Mouse (Mus musculus) lung, postnatal 14 days (tissue): ENCODE data around the gene Qrich2.
A peak's percentile ranks its signal among the peaks of the same experiment; 100 is the strongest.
"Not testable (repeated sequence)": the region's sequence is repeated elsewhere in the genome, so short reads cannot be mapped to it uniquely, and the experiment has no call there.

ENCODE experiments used
- DNase-seq: peaks from one replicate; pipeline ENCODE4 v3.0.0; 2021

Gene Qrich2

DNA sequence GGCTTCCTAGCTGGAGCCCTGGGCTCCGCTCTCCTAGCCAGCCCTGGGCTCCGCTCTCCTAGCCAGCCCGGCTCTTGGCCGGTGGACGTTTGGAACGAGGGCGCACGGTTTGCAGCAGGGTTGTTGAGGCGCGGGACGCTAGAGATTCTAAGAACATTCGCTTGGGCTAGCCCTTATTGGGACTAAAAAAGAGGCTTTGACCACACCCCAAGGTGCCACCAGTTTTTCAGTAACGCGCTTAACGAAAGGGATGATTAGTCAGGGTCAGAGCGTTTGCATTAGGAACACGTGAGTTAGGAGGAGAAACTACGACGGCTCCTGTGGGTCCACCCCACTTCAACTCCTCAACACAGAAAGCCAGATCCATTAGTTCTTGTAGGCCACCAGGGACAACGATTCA is at the start of gene Qrich2:
TSS of gene Qrich2 (minus strand) at position 101 of the 400 bp plus-strand sequence.
- no peak for DNase-seq

DNA sequence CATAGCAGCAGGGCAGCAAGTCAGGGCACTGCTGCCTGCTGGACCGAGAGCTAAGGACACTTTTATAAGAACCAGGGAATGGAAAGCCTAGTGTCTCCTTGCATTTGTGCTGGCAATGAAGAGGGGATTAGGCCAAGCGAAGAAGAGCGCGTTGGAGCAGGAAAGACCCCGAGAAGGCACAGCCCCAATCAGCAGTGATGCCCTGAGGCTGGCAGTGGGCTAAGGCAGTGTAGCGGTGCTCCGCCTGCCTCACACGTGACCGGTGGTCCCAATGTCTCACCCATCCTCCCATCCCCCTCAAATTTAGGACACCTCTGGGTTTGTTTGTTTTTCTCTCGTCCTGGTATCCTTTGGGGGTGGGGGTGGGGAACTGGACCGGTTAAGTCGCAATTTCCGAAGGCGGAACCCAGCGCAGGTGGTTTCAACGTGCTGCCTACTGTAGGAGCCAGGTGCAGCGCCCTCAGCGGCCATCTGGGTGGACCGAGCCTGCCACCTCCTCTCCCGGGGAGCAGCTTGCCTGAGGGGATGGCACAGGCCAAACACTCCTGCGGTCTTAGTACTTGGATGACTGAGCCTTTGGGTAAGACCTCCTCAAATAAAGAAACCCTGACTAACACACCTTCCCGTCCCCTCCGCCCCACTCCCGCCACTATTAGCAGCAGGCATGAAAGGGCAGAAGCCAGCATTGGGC is 49.4 kb upstream of the Qrich2 start:
- no peak for DNase-seq

DNA sequence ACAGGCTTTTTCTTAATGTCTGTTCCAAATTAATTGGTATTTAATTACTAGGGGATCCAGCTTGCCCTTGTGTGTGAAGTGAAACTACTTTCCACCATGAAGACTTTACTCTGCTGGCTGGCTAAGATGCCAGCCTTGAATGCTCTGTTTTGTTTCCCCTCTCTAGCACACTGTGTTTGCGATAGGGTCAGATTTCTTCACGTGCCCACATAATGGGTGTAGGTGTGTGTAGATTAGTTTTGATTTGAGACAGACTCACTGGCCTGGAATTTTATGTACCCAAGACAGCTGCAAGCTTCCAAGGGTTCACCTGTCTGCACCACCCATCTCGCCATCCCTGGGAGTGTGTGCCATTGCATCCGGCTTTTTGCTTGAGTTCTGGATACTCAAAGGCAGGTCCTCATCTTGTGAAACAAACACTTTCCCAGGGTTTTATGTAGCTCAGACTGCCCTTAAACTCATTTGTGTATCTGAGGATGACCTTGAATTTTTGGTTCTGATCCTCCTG is 47.5 kb upstream of the Qrich2 start:
- DNase-seq, result no peak

DNA sequence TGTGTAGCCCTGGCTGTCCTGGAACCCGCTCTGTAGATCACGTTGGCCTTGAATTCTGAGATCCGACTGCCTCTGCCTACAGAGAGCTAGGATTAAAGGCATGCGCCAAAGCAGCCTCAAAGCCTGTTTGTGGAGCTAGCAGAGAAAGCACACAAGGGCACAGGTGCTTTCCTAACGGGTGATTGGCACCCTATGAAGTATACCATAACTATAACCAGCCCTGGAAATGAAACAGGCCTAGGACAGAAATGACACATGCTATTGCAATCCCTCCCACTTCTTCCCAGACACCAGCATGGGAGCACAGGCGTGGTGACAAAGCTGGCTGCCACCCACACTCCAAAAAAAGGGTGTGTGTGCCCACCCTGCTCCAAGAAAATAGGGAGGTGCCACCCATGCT is 46.9 kb upstream of the Qrich2 start:
- no peak for DNase-seq

DNA sequence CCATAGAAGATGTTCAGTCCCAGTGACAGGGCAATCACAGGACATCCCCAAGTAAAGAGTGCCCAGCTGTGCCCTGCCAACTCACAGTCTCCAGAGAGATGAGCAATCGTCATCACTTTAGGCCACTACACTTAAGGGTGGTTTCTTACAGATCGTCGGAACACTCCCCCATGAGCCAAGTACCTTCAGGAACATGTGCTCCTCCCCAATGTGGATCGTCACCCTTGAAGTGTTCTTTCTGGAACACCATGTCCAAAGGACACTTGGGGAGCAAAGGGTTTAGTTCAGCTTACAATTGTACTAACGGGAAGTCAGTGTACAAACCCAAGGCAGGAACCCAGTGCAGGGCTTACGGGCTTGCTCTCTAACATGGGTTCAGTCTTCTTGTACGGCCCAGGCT is 46.1 kb upstream of the Qrich2 start:
- no peak for DNase-seq

DNA sequence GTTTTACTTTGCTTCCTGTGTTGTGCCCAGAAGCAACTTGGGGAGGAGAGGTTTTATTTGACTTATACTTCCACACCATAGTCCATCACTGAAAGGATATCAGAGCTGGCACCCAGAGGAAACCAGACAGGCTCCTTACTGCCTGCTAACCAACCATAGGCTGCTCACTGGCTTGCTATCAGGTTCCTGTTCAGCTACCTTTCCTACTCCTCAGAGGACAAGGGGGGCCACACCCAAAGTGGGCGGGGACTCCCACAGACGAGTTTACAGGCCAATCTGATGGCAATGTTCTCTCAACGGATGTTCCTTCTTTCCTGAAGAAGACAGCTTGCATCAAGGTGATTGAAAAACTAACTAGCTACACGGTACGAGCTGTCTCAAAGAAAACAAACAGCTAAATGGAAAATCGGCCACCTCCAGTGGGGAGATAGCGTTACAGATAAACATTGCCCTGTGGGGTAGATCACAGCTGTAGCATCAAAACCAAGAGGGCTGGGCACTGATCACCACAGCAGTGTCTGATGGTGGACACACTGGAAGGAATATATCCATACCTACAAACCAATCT is 45.3 kb upstream of the Qrich2 start:
- DNase-seq, result no peak

DNA sequence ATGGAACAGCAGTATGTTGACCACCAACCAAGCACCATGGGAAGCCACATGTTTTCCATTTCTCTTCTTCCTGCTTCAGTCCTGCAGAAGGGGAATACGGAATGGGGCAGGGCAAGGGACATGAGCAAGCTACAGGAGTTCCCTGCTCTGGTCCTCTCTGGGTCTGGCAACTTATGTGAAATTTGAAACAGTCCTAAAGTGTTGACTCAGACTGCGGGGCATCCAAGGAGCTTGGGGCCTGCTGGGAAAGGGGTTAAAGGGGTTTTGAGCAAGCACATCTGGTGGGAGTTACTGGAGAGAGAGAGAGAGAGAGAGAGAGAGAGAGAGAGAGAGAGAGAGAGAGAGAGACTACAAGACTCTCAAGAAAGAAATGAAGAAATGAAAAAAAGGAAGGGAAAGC is 42.6 kb upstream of the Qrich2 start:
- DNase-seq, result no peak

DNA sequence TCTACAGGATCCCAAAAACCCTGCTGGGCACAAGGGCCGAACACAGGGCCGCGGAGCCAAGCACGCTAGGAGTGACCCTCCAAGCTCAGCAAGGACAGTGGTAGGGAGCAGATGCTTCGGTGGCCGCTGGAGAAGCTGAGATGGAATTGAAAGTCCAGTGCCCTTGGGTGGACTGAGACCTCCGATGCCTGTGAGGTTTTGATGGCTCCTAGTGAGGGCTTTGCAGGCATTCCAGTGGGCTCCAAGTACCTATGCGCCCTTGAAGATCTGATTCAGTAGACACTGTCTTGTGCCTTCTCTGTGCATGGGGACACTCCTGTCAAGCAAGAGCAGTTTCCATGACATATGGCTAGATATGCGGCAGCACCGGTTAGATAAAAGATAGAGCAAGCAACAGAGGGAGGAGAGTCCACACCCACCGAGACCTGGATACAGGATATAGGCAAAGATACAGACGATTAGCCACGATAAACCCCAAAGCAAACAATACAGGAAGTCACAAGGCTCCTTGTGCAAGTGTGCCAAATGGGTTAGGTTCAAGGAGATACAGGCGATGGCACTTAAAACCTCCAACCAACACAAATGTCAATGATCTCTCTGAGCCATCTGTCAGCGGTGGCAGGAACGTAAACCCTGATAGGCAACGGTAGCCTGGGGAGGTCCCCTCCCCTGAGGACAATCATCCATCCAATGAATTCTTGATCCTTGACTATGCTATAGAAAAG is 40.3 kb upstream of the Qrich2 start:
- no peak for DNase-seq

DNA sequence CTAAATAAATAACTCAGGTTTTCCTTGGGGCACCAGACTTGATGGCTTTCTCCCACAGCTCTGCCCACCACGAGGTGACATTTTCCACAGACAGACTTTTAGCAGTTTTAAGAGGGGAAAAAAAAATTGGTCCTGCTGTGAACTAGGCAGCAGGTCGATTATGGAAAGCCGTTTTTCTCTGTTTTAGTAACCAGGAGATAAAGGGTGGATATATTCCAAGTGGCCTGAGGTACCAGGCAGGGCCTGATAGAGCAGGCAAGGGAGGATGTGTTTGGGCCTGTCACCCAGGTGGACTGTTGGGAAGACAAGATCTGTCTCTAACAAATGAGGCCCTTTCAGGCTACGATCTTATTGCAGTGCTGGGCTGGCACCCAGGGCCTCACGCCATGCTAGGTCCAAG is 39.5 kb upstream of the Qrich2 start:
- no peak for DNase-seq

DNA sequence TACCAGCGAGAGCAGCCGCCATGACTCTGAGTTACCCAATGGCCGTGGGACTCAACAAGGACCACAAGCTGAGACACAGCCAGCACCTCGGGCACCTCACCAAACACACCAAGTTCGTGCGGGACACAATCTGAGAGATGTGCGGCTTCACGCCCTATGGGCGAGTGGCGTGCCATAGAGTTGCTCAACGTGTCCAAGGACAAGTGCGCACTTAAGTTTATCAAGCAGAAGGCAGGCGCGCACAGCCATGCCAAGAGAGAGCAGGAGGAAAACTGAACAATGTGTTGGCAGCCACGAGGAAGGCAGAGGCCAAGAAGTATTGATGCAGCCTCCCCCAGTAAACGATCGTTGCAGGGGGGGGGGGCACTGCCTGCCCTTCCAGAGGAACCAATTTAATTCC is 38.5 kb upstream of the Qrich2 start:
- peak; percentile 34 for DNase-seq

DNA sequence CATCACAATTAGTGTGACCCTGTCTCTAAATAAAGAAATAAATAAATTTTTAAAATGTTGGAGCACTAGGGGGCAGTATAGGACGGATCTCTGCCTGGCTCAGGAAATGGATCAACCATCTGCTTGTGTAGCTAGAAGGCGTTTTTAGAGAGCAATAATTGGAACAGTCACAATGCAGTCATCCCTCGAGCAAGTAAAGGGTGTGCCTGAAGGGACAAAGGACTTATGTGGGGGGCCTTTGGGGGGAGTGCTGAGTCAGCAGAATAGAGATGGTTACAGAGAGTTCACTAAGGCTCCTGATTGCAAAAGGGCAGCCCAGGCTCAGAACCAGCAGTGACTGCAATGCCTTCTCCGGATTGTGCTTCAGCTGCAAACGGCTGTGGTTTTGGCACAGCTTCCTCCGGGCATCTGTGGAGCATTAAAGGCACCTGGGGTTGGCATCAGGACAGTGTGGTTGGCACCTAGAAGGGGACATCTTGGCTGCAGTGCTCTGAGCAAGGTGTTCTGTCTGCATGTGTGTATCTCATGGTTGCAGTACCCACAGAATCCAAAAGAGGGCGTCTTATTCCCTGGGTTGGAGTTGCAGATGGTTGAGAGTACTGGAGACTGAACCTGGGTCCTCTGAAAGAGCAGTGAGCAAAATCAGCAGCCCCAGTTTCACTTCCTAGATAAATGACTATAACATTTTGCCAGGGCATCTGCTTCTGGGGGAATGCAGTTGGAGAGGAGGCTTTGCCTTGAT is 35.1 kb upstream of the Qrich2 start:
- peak; percentile 46 for DNase-seq

DNA sequence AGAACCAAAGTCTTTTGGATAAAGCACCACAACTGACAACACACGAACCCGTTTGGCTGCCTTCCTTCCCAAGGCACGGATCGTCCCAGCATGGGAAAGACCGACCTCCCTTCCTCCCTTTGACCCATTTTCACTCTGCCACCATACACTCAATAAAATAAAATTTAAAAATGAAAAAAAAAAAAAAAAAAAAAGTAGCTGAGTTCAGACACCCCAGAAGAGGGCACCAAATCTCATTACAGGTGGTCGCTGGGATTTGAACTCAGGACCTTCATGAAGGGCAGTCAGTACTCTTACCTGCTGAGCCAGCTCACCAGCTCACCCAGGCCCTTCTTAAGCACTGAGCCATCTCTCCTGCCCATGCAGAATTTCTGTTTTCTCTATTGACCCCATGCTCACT is 33.0 kb upstream of the Qrich2 start:
- DNase-seq, result no peak

DNA sequence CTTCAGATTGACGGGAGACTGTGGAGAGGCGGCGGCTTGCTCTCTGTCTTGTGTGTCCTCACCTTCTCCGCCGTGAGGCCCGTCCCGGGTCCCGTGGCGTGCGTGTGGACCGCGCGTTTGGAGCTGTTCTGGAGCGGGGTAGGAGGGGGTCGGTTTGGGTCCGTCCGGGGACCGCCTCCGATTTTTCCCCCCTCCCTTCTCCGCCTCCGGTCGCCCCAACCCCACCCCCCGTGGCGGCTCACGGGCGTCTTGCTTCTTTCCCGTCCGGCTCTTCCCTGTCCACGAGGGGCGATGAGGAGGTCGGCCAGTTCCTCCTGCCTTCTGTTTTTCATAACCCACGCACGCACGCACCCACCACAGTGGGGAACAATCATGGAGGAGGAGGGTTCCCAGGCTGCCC is 32.6 kb upstream of the Qrich2 start:
- DNase-seq, result no peak

DNA sequence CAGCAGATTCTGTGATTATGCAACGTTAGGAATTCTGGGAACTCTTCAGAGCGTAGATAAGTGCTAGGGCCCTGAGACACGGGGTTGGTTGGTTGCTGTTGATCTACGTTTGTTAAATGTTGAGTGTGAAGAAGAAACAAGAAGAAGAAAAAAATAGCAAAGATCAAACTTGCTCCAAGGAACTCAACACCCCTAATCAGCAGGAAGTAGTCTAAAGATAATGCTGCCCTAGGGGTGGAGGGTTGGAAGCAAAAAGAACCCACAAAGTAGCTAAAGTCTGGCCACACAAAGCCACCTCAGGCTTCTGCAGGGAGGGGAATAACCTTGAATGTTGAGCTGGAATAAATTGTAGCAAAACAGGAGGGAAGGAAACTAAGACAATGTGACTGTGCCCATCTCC is 31.3 kb upstream of the Qrich2 start:
- no peak for DNase-seq

DNA sequence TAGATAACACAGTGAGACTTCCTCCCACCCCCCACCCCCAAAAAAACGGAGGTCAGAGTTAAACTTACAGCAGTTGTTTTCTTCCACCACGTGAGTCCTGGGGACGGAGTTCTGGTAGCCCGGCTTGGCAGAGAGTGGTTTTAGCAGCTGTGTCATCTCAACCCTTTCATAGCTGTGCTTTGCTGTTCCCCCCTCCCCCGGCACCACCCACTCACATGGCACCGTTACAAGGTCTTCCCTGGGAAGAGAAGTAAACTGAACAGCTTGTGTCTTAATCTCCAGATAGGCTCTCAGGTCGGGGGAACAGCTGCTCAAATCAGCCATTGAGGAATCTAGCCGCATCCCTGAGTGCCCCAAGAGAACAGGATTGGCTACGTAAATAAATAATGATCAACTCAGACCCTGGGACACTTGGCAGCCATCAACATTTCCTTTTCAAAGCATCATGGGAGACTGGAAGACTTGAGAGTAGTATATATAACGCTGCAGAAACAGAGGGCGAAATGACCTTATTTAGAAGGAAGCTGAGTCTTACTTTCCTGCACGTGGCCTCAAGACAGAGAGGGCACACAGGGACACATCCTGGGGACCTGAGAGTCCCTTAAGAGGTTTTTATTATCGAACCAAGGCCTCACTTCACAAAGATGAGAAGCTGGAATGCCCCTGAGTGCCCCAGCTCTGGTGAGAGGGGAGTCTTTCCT is 28.6 kb upstream of the Qrich2 start:
- DNase-seq, result peak; percentile 77

DNA sequence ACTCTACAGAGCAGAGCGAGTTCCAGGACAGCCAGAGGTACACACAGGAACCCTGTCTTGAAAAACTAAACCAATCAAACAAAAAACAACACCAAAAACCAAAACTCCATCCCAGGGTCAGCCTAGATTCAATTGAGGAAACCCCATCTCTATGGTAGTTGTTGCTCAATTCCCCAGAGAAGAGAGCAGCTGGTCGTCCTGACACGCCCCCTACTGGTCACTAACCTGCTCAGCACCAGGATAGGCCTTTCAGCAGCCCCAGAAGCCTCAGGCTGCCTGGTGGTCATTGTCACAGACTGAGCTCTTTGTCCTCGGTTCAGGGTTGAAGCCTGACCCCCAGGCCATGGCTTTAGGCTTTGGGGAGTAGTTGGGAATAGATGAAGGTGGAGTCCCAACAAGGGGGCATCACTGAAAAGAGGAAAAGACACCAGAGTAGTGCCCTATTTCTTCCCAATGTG is 27.8 kb upstream of the Qrich2 start, which contains the start of gene Prpsap1:
TSS of gene Prpsap1 (minus strand) at position 408 of the 458 bp plus-strand sequence.
- peak; percentile 66 for DNase-seq

DNA sequence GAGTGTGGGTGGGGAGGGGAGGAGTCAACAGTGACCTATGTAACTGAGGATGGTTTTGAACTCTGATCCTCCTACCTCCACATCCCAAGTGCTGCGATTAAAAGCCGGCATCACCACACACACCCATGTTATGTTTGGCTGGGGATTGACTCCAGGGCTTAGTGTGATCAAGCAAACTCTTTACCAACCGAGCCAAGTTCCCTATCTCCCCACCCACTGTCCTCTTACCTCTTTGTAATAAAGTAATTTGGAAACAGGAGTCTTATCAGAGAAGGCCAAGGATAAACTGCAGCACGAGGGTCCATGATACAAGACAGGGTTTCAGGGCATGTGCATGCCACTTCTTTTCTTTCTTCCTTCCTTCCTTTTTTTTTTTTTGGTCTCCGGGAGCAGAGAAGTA is 27.1 kb upstream of the Qrich2 start:
- DNase-seq, result no peak

DNA sequence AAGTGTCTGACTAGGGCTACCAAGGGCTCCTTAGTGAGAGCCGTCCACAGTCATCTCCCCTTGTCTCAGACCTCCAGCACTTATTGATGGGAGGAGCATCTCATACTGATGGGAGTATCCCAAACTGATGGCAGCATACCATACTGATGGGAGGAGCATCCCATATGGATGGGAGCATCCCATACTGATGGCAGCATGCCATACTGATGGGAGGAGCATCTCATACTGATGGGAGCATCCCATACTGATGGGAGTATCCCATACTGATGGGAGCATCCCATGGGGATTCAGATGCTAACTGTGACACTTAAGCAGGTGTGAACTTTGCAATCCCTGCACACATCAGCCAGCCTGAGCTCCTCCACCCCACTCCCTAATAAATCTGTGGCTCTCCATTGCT is 26.5 kb upstream of the Qrich2 start:
- DNase-seq, result not testable (repeated sequence)

DNA sequence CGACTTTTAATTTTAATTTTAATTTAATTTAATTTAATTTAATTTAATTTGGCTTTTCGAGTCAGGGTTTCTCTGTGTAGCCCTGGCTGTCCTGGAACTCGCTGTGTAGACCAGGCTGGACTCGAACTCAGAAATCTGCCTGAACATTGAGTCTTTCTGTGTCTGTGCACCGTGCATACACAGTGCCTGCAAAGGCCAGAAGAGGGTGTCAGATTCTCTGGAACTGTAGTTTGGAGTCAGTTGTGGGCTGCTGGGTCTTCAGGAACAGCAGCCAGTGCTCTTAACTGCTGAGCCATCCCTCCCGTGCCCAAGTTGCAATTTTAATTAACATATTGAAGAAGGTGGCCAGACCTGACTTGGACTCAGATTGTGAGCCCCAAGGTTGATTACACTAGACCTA is 25.3 kb upstream of the Qrich2 start:
- no peak for DNase-seq

DNA sequence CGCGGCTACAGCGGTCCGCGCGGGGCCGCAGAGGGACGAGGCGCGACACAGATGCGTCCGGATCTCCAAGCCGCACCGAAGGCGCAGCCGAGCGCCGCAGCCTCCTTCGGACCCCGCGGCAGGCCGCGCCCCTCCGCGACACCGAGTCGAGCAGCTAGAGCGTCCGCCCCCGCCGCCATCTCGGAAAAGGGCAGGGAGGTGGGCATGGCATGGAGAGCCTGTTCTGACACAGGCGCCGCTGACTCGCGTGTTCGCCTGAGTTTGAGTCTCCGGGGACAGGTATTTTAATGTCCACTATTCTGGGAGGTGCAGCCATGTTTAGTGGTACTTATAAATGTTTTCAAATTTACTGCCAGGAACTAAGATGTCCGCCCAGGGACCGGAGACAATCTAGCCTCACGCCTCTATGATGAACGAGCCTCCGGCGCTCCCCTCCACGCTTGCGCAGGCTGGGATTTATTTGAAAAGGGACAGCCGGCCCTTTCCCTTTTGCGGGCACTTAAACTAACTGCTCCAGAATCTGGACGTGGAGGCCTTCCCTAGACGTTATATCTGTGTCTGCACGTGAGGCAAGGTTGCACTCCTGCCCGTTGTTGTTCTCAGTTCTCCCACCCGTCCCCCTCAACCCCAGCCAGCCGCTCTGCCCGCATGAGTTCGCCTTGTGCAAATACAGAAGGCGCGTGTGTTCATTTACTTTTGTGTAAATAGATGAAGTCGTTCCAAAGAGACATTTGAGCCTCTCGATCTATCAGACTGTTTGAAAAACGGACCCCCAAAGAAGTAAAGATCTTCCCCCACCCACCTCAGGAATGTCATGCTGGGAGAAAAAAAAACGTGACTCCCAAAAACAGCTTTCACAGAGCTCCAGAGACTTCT is 24.4 kb upstream of the Qrich2 start:
- DNase-seq, result peak; percentile 90

DNA sequence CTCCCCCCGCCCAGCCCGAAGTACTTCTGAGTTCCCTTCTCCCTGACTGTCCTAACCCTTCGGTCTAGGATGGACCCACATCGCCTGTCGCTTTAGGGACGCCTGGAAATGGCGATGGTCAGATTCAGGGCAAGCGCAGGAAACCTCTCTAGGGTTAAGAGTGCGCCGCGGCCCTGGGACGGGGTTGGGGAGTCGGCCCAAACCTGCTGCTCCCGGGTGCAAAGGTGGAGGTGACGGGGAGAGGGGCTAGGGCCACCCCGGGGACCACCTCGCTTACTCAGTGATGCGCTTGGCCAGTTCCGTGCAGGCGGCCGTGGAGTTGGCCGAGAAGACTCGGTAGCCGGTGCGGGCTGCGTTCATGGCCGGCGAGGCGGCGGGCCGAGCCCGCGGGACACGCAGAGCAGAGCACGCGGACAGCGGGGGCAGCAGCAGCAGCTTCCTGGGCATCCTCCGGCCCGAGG is 23.8 kb upstream of the Qrich2 start:
- no peak for DNase-seq
